Mouse (Mus musculus): ENCODE data around the gene Ms4a15. TPM values are rescaled to one million over a fixed set of nuclear protein-coding genes. Genes with fewer than 3 reads are reported as not detected.

Ms4a15 gene
- polyA plus RNA-seq (2016; fragmentation: Nextera tagmentation; extraction: Ambion mirVana), result not detected in 2 replicates

DNA sequence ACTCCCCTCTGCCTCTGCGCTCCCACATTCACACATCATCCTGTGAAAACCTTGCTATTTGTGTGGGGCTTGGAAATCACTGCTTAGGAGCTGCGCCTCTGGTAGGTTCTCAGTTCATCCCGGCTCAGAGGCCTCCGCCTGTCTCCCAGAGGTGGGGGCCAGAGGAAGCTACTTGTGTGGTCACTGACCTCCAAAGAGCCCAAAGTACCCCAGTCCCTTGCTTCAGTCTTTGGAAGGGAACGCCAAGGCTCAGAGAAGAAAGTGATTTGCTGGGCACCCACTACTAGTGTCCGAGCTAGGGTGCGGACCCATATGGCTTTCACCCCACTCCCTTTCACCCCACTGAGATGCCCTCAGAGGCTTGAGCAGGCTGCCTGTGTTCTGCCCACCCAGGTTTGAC, at the start of gene Ms4a15:
Gene Ms4a15, minus strand, starts transcription at position 101 of the 400 bp plus-strand sequence.
- H3K27me3 ChIP-seq (ENCODE audit: insufficient read depth, poor library complexity, severe bottlenecking), result no peaks in the 10 kb centered on the region
- H3K4me1 ChIP-seq (replicated peaks), result no peaks in the 10 kb centered on the region
- no peaks in the 10 kb centered on the region for H3K9me3 ChIP-seq
- 84% methylated on average over 7 of the region's 7 CpGs for WGBS
- no peak within 1 kb of the TSS for H3K27ac ChIP-seq
- no peak within 1 kb of the TSS for H3K4me3 ChIP-seq
- DNase-seq (ENCODE audit: low spot score), result no peak
- H3K36me3 ChIP-seq, result no peaks in the 10 kb centered on the region

DNA sequence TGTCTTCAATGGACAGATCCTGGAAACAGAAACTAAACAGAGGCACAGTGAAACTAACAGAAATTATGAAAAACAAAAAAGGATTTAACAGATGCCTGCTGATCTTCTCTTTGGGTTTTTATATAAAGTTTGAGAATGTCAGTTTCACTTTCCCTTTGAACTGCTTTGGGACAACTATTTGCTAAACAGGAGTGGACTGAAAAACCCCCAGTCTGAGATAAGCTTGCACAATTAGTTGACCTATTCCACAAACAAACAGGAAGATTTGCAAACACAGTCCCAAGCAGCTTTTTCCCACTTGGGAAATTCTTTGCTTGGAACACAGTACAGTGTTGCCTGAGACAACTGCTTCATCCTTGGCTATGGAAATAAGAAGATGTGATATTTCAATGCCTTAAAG, 44.5 kb upstream of the Ms4a15 start:
- Histone ChIP-seq H3K4me1 (replicated peaks) (no peaks in the 10 kb centered on the region), H3K4me3 (no peak overlapping the region), H3K9me3 (0 out of 2 replicates have a peak, but pooled peaks cover 4% of the 10 kb centered on the region), H3K36me3 (no peaks in the 10 kb centered on the region), H3K27ac (no peak overlapping the region), H3K27me3 (ENCODE audit: insufficient read depth, poor library complexity, severe bottlenecking) (no peaks in the 10 kb centered on the region)
- no peak for DNase-seq (ENCODE audit: low spot score)

DNA sequence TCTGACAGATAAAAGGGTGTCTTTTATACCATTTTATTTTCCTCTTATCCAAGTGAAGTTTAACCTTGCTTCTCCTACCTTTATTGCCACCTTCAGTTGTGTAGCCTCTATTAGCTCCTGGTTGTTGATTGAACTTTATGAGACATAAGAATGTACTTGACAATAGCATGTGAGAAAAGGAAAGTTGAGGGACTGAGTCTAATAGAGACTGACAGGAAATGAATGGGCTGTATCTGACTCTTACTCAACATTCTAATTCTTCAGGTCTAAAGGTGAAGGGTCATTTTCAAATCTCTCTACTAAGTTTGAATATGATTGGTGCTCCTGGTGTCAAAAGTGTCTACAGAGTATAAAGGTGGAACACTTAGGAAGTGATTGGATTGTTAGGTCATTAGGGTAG, 29.3 kb upstream of the Ms4a15 start:
- H3K36me3 ChIP-seq, result no peaks in the 10 kb centered on the region
- H3K4me3 ChIP-seq, result no peak overlapping the region
- no peaks in the 10 kb centered on the region for H3K27me3 ChIP-seq (ENCODE audit: insufficient read depth, poor library complexity, severe bottlenecking)
- H3K27ac ChIP-seq, result no peak overlapping the region
- H3K4me1 ChIP-seq (replicated peaks), result no peaks in the 10 kb centered on the region
- no peak for DNase-seq (ENCODE audit: low spot score)
- no peaks in the 10 kb centered on the region for H3K9me3 ChIP-seq

DNA sequence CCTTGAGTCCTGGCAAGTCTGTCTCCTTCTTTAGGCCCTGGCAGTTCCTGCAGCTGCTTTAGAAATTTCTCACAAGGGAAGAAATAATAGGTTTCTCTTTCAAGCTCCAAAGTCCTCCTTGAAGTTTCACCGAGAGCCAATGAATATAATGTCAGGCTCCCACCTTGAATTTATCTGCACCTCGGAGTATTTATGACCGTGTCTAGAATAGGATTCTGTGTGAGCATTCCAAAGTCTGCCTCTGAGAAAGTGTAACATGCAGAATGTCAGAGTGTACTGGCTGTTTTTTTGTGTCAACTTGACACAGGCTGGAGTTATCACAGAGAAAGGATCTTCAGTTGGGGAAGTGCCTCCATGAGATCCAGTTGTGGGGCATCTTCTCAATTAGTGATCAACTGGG, 24.8 kb upstream of the Ms4a15 start, which contains the start of gene Ms4a18:
Gene Ms4a18, minus strand, starts transcription at position 141 of the 400 bp plus-strand sequence.
- H3K36me3 ChIP-seq, result no peaks in the 10 kb centered on the region
- no peaks in the 10 kb centered on the region for H3K9me3 ChIP-seq
- no peak for DNase-seq (ENCODE audit: low spot score)
- no peak within 1 kb of the TSS for H3K4me3 ChIP-seq
- no peaks in the 10 kb centered on the region for H3K27me3 ChIP-seq (ENCODE audit: insufficient read depth, poor library complexity, severe bottlenecking)
- no peaks in the 10 kb centered on the region for H3K4me1 ChIP-seq (replicated peaks)
- H3K27ac ChIP-seq, result no peak within 1 kb of the TSS
- WGBS, result 93% methylated on average over 3 of the region's 3 CpGs

DNA sequence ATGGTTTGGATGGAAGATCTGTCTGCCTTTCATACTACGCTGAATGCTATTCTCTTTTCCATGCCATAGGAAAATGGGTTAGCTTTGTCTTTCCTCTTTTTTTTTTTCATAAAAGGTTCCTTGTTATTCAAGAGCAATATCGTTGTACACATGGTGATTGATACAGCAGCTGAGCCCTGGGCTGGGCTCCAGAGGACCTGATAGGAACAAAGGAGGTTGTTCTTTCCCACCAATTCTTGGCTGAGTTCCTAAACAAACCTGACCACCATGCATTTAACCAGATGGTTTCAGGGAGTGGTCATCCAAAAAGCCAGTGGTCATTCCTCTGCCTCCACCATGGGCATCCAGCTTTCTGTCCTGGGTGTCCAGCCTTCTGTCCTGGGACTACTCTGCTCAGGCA, 24.2 kb upstream of the Ms4a15 start:
- 84% methylated on average over 2 of the region's 2 CpGs for WGBS
- Histone ChIP-seq H3K4me3 (no peak overlapping the region), H3K27ac (no peak overlapping the region), H3K36me3 (no peaks in the 10 kb centered on the region), H3K27me3 (ENCODE audit: insufficient read depth, poor library complexity, severe bottlenecking) (no peaks in the 10 kb centered on the region), H3K4me1 (replicated peaks) (no peaks in the 10 kb centered on the region), H3K9me3 (no peaks in the 10 kb centered on the region)
- no peak for DNase-seq (ENCODE audit: low spot score)

GRCm38 (mm10) chr19:11015998-11016397, 22.9 kb upstream of the Ms4a15 start:
- Histone ChIP-seq H3K27me3 (ENCODE audit: insufficient read depth, poor library complexity, severe bottlenecking) (no peaks in the 10 kb centered on the region), H3K4me3 (no peak overlapping the region), H3K9me3 (no peaks in the 10 kb centered on the region), H3K27ac (no peak overlapping the region), H3K4me1 (replicated peaks) (no peaks in the 10 kb centered on the region), H3K36me3 (no peaks in the 10 kb centered on the region)
- 83% methylated on average over 1 of the region's 1 CpGs for WGBS
- DNase-seq (ENCODE audit: low spot score), result no peak

DNA sequence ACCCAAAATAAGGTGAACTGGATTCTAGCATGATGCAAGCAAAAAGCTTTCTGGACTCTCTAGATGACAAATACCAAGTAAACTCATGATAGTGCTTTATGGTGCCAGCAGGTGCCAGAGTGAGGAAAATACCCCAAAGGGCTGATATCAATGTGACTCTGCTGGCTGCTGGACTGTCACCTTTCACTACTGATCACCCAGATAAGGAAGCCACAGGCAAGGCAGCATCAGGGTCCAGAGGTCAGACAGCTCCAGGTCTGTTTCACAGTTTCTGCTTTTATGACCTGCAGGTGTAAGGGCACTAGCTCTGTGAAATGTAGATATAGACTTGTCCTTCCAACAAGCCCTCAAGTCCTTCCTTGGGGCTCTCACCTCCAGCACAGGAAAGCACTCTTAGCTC, 22.4 kb upstream of the Ms4a15 start:
- Histone ChIP-seq H3K27me3 (ENCODE audit: insufficient read depth, poor library complexity, severe bottlenecking) (no peaks in the 10 kb centered on the region), H3K36me3 (no peaks in the 10 kb centered on the region), H3K27ac (no peak overlapping the region), H3K4me1 (replicated peaks) (no peaks in the 10 kb centered on the region), H3K9me3 (no peaks in the 10 kb centered on the region), H3K4me3 (no peak overlapping the region)
- no peak for DNase-seq (ENCODE audit: low spot score)

DNA sequence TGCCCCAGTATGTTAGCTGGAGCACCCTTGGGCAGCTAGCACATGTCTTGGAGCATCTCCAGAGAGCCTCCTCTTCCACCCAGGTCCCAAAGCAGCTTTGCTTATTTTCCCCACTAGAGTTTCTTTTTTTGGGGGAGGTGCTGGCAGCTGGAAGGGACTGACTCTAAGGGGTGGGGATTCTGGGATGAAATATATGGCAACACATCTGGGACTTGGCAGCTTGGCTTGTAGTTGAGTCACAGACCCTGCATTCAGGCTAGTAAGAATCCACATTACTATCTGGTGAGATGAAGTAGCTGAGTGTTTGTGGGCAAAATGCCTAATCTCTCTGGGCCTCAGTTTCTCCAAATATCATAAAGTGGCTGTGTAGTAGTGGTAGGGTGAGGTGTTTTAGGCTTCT, 1.1 kb downstream of the Ms4a15 start:
- no peak for DNase-seq (ENCODE audit: low spot score)
- Histone ChIP-seq H3K36me3 (no peaks in the 10 kb centered on the region), H3K27me3 (ENCODE audit: insufficient read depth, poor library complexity, severe bottlenecking) (no peaks in the 10 kb centered on the region), H3K4me3 (no peak overlapping the region), H3K9me3 (no peaks in the 10 kb centered on the region), H3K27ac (no peak overlapping the region), H3K4me1 (replicated peaks) (no peaks in the 10 kb centered on the region)

- no peaks in the 10 kb centered on the region for H3K27me3 ChIP-seq (ENCODE audit: insufficient read depth, poor library complexity, severe bottlenecking)
- no peak overlapping the region for H3K4me3 ChIP-seq
- no peaks in the 10 kb centered on the region for H3K4me1 ChIP-seq (replicated peaks)
- H3K9me3 ChIP-seq, result no peaks in the 10 kb centered on the region
- H3K27ac ChIP-seq, result no peak overlapping the region
- no peaks in the 10 kb centered on the region for H3K36me3 ChIP-seq
- no peak for DNase-seq (ENCODE audit: low spot score)
- 57% methylated on average over 1 of the region's 1 CpGs for WGBS
Observed at GRCm38 (mm10) chr19:10990751-10991150, 2.3 kb downstream of the Ms4a15 start.

- WGBS, result 85% methylated on average over 1 of the region's 1 CpGs
- H3K27me3 ChIP-seq (ENCODE audit: insufficient read depth, poor library complexity, severe bottlenecking), result no peaks in the 10 kb centered on the region
- no peaks in the 10 kb centered on the region for H3K36me3 ChIP-seq
- DNase-seq (ENCODE audit: low spot score), result no peak
- no peak overlapping the region for H3K27ac ChIP-seq
- no peaks in the 10 kb centered on the region for H3K9me3 ChIP-seq
- no peaks in the 10 kb centered on the region for H3K4me1 ChIP-seq (replicated peaks)
- no peak overlapping the region for H3K4me3 ChIP-seq
Observed at GRCm38 (mm10) chr19:10988563-10988962, 4.5 kb downstream of the Ms4a15 start.

GRCm38 (mm10) chr19:10985889-10986288, 7.2 kb downstream of the Ms4a15 start:
- 90% methylated on average over 4 of the region's 4 CpGs for WGBS
- H3K4me3 ChIP-seq, result no peak overlapping the region
- DNase-seq (ENCODE audit: low spot score), result no peak
- no peaks in the 10 kb centered on the region for H3K27me3 ChIP-seq (ENCODE audit: insufficient read depth, poor library complexity, severe bottlenecking)
- no peaks in the 10 kb centered on the region for H3K9me3 ChIP-seq
- H3K27ac ChIP-seq, result no peak overlapping the region
- H3K36me3 ChIP-seq, result no peaks in the 10 kb centered on the region
- H3K4me1 ChIP-seq (replicated peaks), result peaks cover 5% of the 10 kb centered on the region; the same call in 1 of the 2 replicates

GRCm38 (mm10) chr19:10984551-10984950, 8.5 kb downstream of the Ms4a15 start:
- DNase-seq (ENCODE audit: low spot score), result no peak
- H3K4me1 ChIP-seq (replicated peaks), result peaks cover 10% of the 10 kb centered on the region; the same call in 1 of the 2 replicates
- H3K27me3 ChIP-seq (ENCODE audit: insufficient read depth, poor library complexity, severe bottlenecking), result no peaks in the 10 kb centered on the region
- no peaks in the 10 kb centered on the region for H3K36me3 ChIP-seq
- no peaks in the 10 kb centered on the region for H3K9me3 ChIP-seq
- no peak overlapping the region for H3K27ac ChIP-seq
- no peak overlapping the region for H3K4me3 ChIP-seq
- WGBS, result 76% methylated on average over 13 of the region's 13 CpGs

- Histone ChIP-seq H3K4me1 (replicated peaks) (peaks cover 12% of the 10 kb centered on the region; the same call in 1 of the 2 replicates), H3K27ac (no peak overlapping the region), H3K27me3 (ENCODE audit: insufficient read depth, poor library complexity, severe bottlenecking) (no peaks in the 10 kb centered on the region), H3K4me3 (peak overlapping the region; percentile 30), H3K36me3 (no peaks in the 10 kb centered on the region), H3K9me3 (no peaks in the 10 kb centered on the region)
- DNase-seq (ENCODE audit: low spot score), result peak; percentile 45
- 26% methylated on average over 14 of the region's 14 CpGs for WGBS
Observed at GRCm38 (mm10) chr19:10983146-10983545, 9.9 kb downstream of the Ms4a15 start.

DNA sequence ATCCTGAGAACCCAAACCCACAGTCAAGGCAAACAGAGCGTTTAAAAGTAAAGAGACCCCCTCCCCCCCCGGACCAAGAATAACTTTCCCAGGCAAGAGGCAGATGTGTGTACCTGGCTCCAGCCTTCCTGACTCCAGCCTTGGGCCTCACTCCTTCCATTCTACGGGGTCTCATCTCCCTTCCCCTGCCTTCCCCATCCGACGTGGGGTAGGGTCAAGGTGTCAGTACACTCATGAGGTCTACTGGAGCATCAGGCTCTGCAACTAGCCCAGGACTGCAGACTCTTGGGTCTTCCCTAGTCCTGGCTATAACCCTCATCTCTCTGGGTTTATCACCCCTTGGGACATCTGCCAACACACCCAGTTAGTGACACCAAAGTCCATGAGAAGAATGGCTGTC, 12.8 kb downstream of the Ms4a15 start:
- no peak for DNase-seq (ENCODE audit: low spot score)
- Histone ChIP-seq H3K4me1 (replicated peaks) (peaks cover 12% of the 10 kb centered on the region; the same call in 1 of the 2 replicates), H3K9me3 (no peaks in the 10 kb centered on the region), H3K4me3 (no peak overlapping the region), H3K27me3 (ENCODE audit: insufficient read depth, poor library complexity, severe bottlenecking) (no peaks in the 10 kb centered on the region), H3K36me3 (no peaks in the 10 kb centered on the region), H3K27ac (no peak overlapping the region)
- 84% methylated on average over 5 of the region's 5 CpGs for WGBS

Data from hindbrain, embryonic 10.5 days (tissue).